Mouse (Mus musculus) stomach, postnatal 0 days (tissue): ENCODE results near the gene Tmem132d. TPM values are rescaled to one million over a fixed set of nuclear protein-coding genes. Genes with fewer than 3 reads are reported as not detected.

Experiments
- ATAC-seq: fragments of 200-750 bp; cut with Nextera tagmentation; 2 replicates; pipeline ENCODE4 v1.8.0; 2017; ENCODE audit not compliant: low FRiP score, low TSS enrichment
- DNase-seq: peaks from one replicate; pipeline ENCODE4 v3.0.0-alpha.2; 2016; ENCODE audit warnings: low spot score
- H3K27ac ChIP-seq: fragments of 300-500 bp; sonication (generic); replicated peaks from 2 replicates; pipeline ENCODE4 v1.5.1; 2014; ENCODE audit warnings: mild to moderate bottlenecking, control low read depth
- H3K27me3 ChIP-seq: fragments of 300-500 bp; sonication (generic); 2 replicates; pipeline ENCODE4 v1.6.1; 2014; ENCODE audit warnings: low read length; ENCODE audit not compliant: control insufficient read depth, insufficient read depth
- H3K36me3 ChIP-seq: fragments of 300-500 bp; sonication (generic); 2 replicates; pipeline ENCODE4 v1.6.1; 2014; ENCODE audit warnings: low read length, mixed read lengths; ENCODE audit not compliant: control insufficient read depth, insufficient read depth
- H3K4me1 ChIP-seq: fragments of 300-500 bp; sonication (generic); replicated peaks from 2 replicates; pipeline ENCODE4 v1.6.1; 2014; ENCODE audit warnings: antibody characterized with exemption; ENCODE audit not compliant: control insufficient read depth, insufficient read depth
- H3K4me2 ChIP-seq: fragments of 300-500 bp; sonication (generic); replicated peaks from 2 replicates; pipeline ENCODE4 v1.6.1; 2014; ENCODE audit warnings: low read depth, mild to moderate bottlenecking, control low read depth, moderate library complexity
- H3K4me3 ChIP-seq: fragments of 300-500 bp; sonication (generic); 2 replicates; pipeline ENCODE4 v1.5.1; 2014; ENCODE audit warnings: low read depth, low read length, control low read depth
- H3K9ac ChIP-seq: fragments of 300-500 bp; sonication (generic); 2 replicates; pipeline ENCODE4 v1.6.1; 2014; ENCODE audit warnings: mild to moderate bottlenecking, low read length, control low read depth, mixed read lengths
- H3K9me3 ChIP-seq: fragments of 300-500 bp; sonication (generic); 2 replicates; pipeline ENCODE4 v1.6.1; 2016; ENCODE audit warnings: low read length; ENCODE audit not compliant: control insufficient read depth
- CTCF ChIP-seq: IDR thresholded peaks from 2 replicates; pipeline ENCODE4 v1.5.1; 2016; ENCODE audit warnings: antibody characterized with exemption, low read depth, mild to moderate bottlenecking, moderate library complexity
- EP300 ChIP-seq: optimal IDR thresholded peaks from 2 replicates; pipeline ENCODE3; 2016; ENCODE audit warnings: antibody characterized with exemption
- WGBS: fragments of 180-500 bp; shearing (Covaris S2); extraction: QIAGEN DNeasy Blood & Tissue Kit; methylation state at CpG from one replicate; pipeline ENCODE4 v1.1.7; 2014; 5-methylcytosine and 5-hydroxymethylcytosine counted together
- polyA plus RNA-seq: library from polyadenylated mRNA; unstranded; fragments of >200 nt; fragmentation: Nextera tagmentation; extraction: Ambion mirVana; gene quantifications from 2 replicates; pipeline ENCODE4 v1.2.1, GENCODE M21; 2015

Tmem132d gene
- polyA plus RNA-seq, 1 experiment from 2014 or later = 0.16 TPM

GRCm38 (mm10) chr5:127852305-127852704, 580.6 kb downstream of the Tmem132d start:
- Histone ChIP-seq H3K4me1 (no peaks in the 10 kb centered on the region), H3K27me3 (no peaks in the 10 kb centered on the region), H3K27ac (no peak overlapping the region), H3K4me2 (no peak overlapping the region), H3K36me3 (no peaks in the 10 kb centered on the region), H3K4me3 (no peak overlapping the region), H3K9ac (no peak overlapping the region), H3K9me3 (no peaks in the 10 kb centered on the region)
- 83% methylated on average over 1 of the region's 1 CpGs for WGBS
- ATAC-seq (no peak), DNase-seq (no peak)
- TF ChIP-seq CTCF = no peak
- no peak for TF ChIP-seq EP300

DNA sequence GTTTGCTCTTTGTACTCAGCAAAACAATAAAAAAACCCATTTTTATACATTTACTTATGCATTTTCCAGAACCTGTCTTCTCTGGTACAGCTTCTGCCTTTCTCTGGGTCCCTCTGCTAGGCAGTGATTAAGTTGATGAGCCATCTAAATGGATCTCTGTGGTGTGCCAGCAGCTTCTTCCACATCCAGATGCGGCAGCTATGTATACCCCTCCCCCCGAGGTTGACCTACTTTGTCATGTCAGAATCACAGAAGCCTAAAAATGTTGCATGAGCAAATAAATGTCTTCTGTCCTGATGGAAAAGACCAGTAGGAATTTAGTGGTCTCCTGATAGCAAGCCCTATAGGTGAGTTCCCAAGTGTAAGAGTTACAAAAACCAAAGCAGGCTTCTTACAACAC, 601.1 kb downstream of the Tmem132d start:
- no peaks in the 10 kb centered on the region for H3K36me3 ChIP-seq
- no peaks in the 10 kb centered on the region for H3K27me3 ChIP-seq
- no peak for DNase-seq
- H3K9me3 ChIP-seq = no peaks in the 10 kb centered on the region
- TF ChIP-seq CTCF = no peak
- TF ChIP-seq EP300 = no peak
- H3K4me3 ChIP-seq = no peak overlapping the region
- no peak overlapping the region for H3K4me2 ChIP-seq
- no peak overlapping the region for H3K27ac ChIP-seq
- ATAC-seq = no peak
- no peaks in the 10 kb centered on the region for H3K4me1 ChIP-seq
- no peak overlapping the region for H3K9ac ChIP-seq
- WGBS = 84% methylated on average over 2 of the region's 2 CpGs

DNA sequence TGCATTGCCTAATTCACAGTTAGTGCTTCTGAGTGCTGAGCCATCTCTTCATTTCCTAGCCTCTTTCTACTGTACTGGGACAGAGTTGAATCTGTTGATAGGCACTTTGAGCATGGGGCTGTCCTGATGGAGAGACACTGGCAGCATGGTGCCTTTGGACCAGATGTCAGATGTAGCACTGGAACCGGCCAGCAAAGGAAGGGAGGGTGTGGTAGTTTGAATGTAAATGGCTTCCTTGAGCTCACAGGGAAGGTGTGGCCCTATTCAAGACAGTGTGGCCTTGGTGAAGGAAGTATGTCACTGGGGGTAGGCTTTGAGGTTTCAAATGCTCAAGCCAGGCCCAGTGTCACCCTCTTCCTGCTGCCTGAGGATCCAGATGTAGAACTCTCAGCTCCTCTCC, 602.0 kb downstream of the Tmem132d start:
- H3K9me3 ChIP-seq = no peaks in the 10 kb centered on the region
- H3K36me3 ChIP-seq = no peaks in the 10 kb centered on the region
- no peaks in the 10 kb centered on the region for H3K4me1 ChIP-seq
- TF ChIP-seq CTCF = no peak
- TF ChIP-seq EP300 = no peak
- no peak overlapping the region for H3K9ac ChIP-seq
- H3K4me2 ChIP-seq = no peak overlapping the region
- no peak for DNase-seq
- H3K4me3 ChIP-seq = no peak overlapping the region
- ATAC-seq = no peak
- H3K27ac ChIP-seq = no peak overlapping the region
- H3K27me3 ChIP-seq = no peaks in the 10 kb centered on the region
- WGBS = 68% methylated on average over 1 of the region's 1 CpGs

DNA sequence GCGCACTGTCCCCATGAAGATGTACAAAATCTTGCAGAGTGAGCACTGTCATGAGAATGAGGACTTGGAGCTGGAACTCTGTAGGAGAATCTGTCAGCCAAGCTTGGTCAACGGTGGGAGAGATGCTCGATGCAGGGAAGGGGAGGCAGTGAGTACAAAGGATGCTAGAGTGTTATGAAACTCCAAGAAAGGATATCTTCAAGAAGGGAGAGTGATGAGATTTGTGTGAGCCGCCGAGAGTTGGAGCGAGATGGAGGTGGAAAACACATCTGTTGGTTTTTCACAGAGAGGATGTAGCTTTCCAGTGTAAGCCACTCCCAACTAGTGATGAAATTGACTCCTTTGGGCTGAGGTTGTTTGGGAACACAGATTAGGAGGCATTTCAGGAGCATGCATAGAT, 604.1 kb downstream of the Tmem132d start:
- TF ChIP-seq EP300 (no peak), CTCF (no peak)
- Histone ChIP-seq H3K9me3 (no peaks in the 10 kb centered on the region), H3K27ac (no peak overlapping the region), H3K4me1 (no peaks in the 10 kb centered on the region), H3K9ac (no peak overlapping the region), H3K36me3 (no peaks in the 10 kb centered on the region), H3K4me3 (no peak overlapping the region), H3K27me3 (no peaks in the 10 kb centered on the region), H3K4me2 (no peak overlapping the region)
- DNase-seq = no peak
- 88% methylated on average over 6 of the region's 6 CpGs for WGBS
- ATAC-seq = no peak

GRCm38 (mm10) chr5:127821960-127822359, 610.9 kb downstream of the Tmem132d start:
- TF ChIP-seq CTCF (peak; percentile 51), EP300 (no peak)
- no peaks in the 10 kb centered on the region for H3K4me1 ChIP-seq
- WGBS = 37% methylated on average over 1 of the region's 1 CpGs

GRCm38 (mm10) chr5:127815292-127815691, 617.6 kb downstream of the Tmem132d start:
- no peaks in the 10 kb centered on the region for H3K4me1 ChIP-seq
- ATAC-seq (peak; percentile 18; the same call in 1 of the 2 replicates), DNase-seq (no peak)
- no peak overlapping the region for H3K4me3 ChIP-seq
- H3K27ac ChIP-seq = no peak overlapping the region
- H3K4me2 ChIP-seq = no peak overlapping the region
- H3K9me3 ChIP-seq = no peaks in the 10 kb centered on the region
- H3K9ac ChIP-seq = no peak overlapping the region
- 68% methylated on average over 8 of the region's 8 CpGs for WGBS
- H3K36me3 ChIP-seq = no peaks in the 10 kb centered on the region
- TF ChIP-seq EP300 (no peak), CTCF (no peak)
- no peaks in the 10 kb centered on the region for H3K27me3 ChIP-seq

More at GRCm38 (mm10) chr5:127821960-127822359, 610.9 kb downstream of the Tmem132d start:
- no peak for DNase-seq
- no peaks in the 10 kb centered on the region for H3K36me3 ChIP-seq
- H3K4me3 ChIP-seq = no peak overlapping the region
- no peaks in the 10 kb centered on the region for H3K9me3 ChIP-seq
- no peak overlapping the region for H3K4me2 ChIP-seq
- H3K27ac ChIP-seq = no peak overlapping the region
- H3K27me3 ChIP-seq = no peaks in the 10 kb centered on the region
- no peak overlapping the region for H3K9ac ChIP-seq
- ATAC-seq = no peak
